Mouse (Mus musculus): ENCODE data around the gene Lmna. TPM values are rescaled to one million over a fixed set of nuclear protein-coding genes. Genes with fewer than 3 reads are reported as not detected.

Lmna gene
- total RNA-seq (2012; rRNA removed): 388 and 394 TPM in 2 replicates
- polyA plus RNA-seq (2012; ENCODE audit: insufficient read depth in 1 of 2, insufficient read length in 2 of 2, low read depth in 1 of 2, low replicate concordance in 2 of 2, missing spikeins in 1 of 2): 100 to 1,000 TPM; 128 to 302 TPM

DNA sequence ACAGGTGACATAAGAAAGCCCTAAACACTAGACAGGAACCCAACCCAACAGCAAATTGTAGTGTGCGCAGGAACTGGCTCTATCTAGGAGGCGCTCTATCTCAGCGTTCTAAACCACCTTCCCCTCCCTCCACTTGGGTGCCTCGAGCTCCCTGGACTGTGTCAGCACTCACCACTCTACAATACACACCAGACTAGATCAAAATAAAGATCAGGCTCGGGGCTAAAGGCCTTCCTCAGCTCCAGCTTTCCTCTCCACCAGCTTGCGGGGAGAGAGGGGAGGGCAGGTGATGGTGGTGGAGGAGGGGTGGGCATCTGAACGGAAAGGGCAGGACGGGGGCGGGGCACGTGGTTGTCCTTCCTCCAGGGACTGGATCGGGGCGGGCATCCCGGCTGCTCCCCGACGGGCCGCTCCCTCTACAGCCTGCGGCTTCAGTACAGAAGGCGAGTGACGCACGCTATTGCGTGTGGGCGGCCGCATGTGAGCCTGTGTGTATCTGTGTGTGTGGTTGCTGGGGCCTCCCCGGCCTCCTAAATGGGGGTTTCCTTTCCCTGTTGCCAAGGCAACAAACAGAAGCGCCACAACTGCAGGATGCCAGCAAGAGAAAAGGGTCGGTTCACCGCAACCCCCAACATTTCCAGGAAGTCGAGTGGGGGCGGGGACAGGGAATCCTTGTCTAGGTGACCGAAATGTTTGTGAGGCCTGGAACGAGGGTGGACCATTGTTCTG is at the start of gene Lmna:
TSS of gene Lmna (minus strand) at position 265 of the 729 bp plus-strand sequence.
- DNase-seq (ENCODE audit: low read depth, low spot score): peak; percentile 99
- peaks cover 26 to 69% of the 10 kb centered on the region in 2 experiments for H3K4me1 ChIP-seq (ENCODE audit: control insufficient read depth in 1 of 2, insufficient read depth in 2 of 2, low read length in 2 of 2)
- peak within 1 kb of the TSS; percentile 55 to 73 for H3K4me3 ChIP-seq (ENCODE audit: control insufficient read depth in 1 of 2, insufficient read depth in 1 of 2, low read depth in 2 of 2, low read length in 2 of 2)
- H3K36me3 ChIP-seq (ENCODE audit: control insufficient read depth in 1 of 2, insufficient read depth in 2 of 2, low read length in 2 of 2): peaks cover 0 to 56% of the 10 kb centered on the region in 2 experiments; a peak in 2 of 4 replicates
- TF ChIP-seq NRF1 (IDR thresholded peaks at IDR 0.05; ENCODE audit: insufficient read depth, low read depth, low read length, poor library complexity, severe bottlenecking): peak; percentile 47; the same call in 1 of the 2 replicates
- TF ChIP-seq ELF1 (IDR thresholded peaks at IDR 0.05; ENCODE audit: low read depth, low read length): peak; percentile 80
- peak; percentile 20 for TF ChIP-seq SMC3 (IDR thresholded peaks at IDR 0.05; ENCODE audit: low read depth, low read length)
- peak; percentile 54 to 68; a peak in 3 of 4 replicates for TF ChIP-seq POLR2A (IDR thresholded peaks at IDR 0.05; ENCODE audit: control insufficient read depth in 1 of 2, insufficient read depth in 1 of 2, low read depth in 1 of 2, low read length in 2 of 2, poor library complexity in 1 of 2)
- TF ChIP-seq NELFE (IDR thresholded peaks at IDR 0.05; ENCODE audit: low read depth, low read length): peak; percentile 76
- TF ChIP-seq POLR2AphosphoS2 (IDR thresholded peaks at IDR 0.05; ENCODE audit: low read length): peak; percentile 58; the same call in 1 of the 2 replicates
- TF ChIP-seq ZC3H11A (IDR thresholded peaks at IDR 0.05; ENCODE audit: low read depth, low read length): no peak
- TF ChIP-seq USF2 (IDR thresholded peaks at IDR 0.05; ENCODE audit: borderline replicate concordance in 1 of 2, insufficient read depth in 1 of 2, low read depth in 1 of 2, low read length in 2 of 2): peak in 1 of 2 experiments; percentile 42; a peak in 1 of 4 replicates
- TF ChIP-seq MXI1 (IDR thresholded peaks at IDR 0.05; ENCODE audit: low read depth, low read length): peak; percentile 93
- TF ChIP-seq EP300 (IDR thresholded peaks at IDR 0.05; ENCODE audit: low read depth in 1 of 2, low read length in 2 of 2): peak; percentile 17 to 80; a peak in 2 of 4 replicates
- peak; percentile 91 for TF ChIP-seq MAX (IDR thresholded peaks at IDR 0.05; ENCODE audit: low read length)
- peak; percentile 59 to 76 (median 76) for TF ChIP-seq CTCF (IDR thresholded peaks at IDR 0.05 in 2 of 3, conservative IDR thresholded peaks at IDR 0.05 in 1 of 3; ENCODE audit: control insufficient read depth in 1 of 3, insufficient read depth in 1 of 3, low read depth in 2 of 3, low read length in 3 of 3, poor library complexity in 1 of 3, severe bottlenecking in 1 of 3)
- TF ChIP-seq TAL1 (IDR thresholded peaks at IDR 0.05; ENCODE audit: low read length): no peak; the same call in 1 of the 2 replicates
- TF ChIP-seq SIN3A (IDR thresholded peaks at IDR 0.05; ENCODE audit: low read length): peak; percentile 98
- peak; percentile 42; the same call in 1 of the 2 replicates for TF ChIP-seq JUND (IDR thresholded peaks at IDR 0.05; ENCODE audit: low read depth, low read length)
- peak; percentile 89 for TF ChIP-seq MAZ (IDR thresholded peaks at IDR 0.05; ENCODE audit: low read depth, low read length)
- TF ChIP-seq HCFC1 (IDR thresholded peaks at IDR 0.05; ENCODE audit: low read depth, low read length): peak; percentile 71
- TF ChIP-seq MYC (IDR thresholded peaks at IDR 0.05; ENCODE audit: low read depth, low read length): peak; percentile 73
- TF ChIP-seq MYB (IDR thresholded peaks at IDR 0.05; ENCODE audit: low read depth, low read length): peak; percentile 27; the same call in 1 of the 2 replicates
- TF ChIP-seq ZNF384 (IDR thresholded peaks at IDR 0.05; ENCODE audit: low read depth, low read length): no peak
- peak; percentile 66 for TF ChIP-seq CHD2 (IDR thresholded peaks at IDR 0.05; ENCODE audit: low read length)
- no peak; the same call in 1 of the 2 replicates for TF ChIP-seq ZMIZ1 (IDR thresholded peaks at IDR 0.05; ENCODE audit: low read depth, low read length)
- TF ChIP-seq GATA1 (IDR thresholded peaks at IDR 0.05; ENCODE audit: low read depth, low read length): peak; percentile 26; the same call in 1 of the 2 replicates
- TF ChIP-seq BHLHE40 (IDR thresholded peaks at IDR 0.05; ENCODE audit: borderline replicate concordance, low read depth, low read length): peak; percentile 90
- TF ChIP-seq ETS1 (IDR thresholded peaks at IDR 0.05; ENCODE audit: low read depth, low read length): peak; percentile 91
- no peak; the same call in none of the 2 replicates for TF ChIP-seq TCF12 (IDR thresholded peaks at IDR 0.05; ENCODE audit: low read depth, low read length)
- TF ChIP-seq CHD1 (IDR thresholded peaks at IDR 0.05; ENCODE audit: low read depth, low read length): no peak
- peak; percentile 66 for TF ChIP-seq TBP (IDR thresholded peaks at IDR 0.05; ENCODE audit: low read depth, low read length)
- TF ChIP-seq USF1 (IDR thresholded peaks at IDR 0.05; ENCODE audit: low read depth, low read length): peak; percentile 93
- peak within 1 kb of the TSS; percentile 98 for H3K27ac ChIP-seq (ENCODE audit: control insufficient read depth, low read depth, low read length)
- H3K9me3 ChIP-seq (replicated peaks; ENCODE audit: insufficient read depth, low read length): no peaks in the 10 kb centered on the region
- no peaks in the 10 kb centered on the region for H3K27me3 ChIP-seq (ENCODE audit: control insufficient read depth in 1 of 2, insufficient read depth in 2 of 2, low read length in 2 of 2)
- H3K79me2 ChIP-seq (ENCODE audit: control insufficient read depth, insufficient read depth, low read length, poor library complexity): peaks cover 1% of the 10 kb centered on the region; the same call in 1 of the 2 replicates
- H3K9ac ChIP-seq (ENCODE audit: control insufficient read depth, low read depth, low read length, poor library complexity, severe bottlenecking): peak within 1 kb of the TSS; percentile 82

All from MEL (cell line).